Mouse (Mus musculus) embryonic fibroblast, embryonic 13.5 days (primary cell): ENCODE measurements around the gene Gm10721.
"Not testable (repeated sequence)": the region's sequence is repeated elsewhere in the genome, so short reads cannot be mapped to it uniquely, and the experiment has no call there.

Source experiments
- CTCF ChIP-seq: IDR thresholded peaks from 2 replicates; pipeline ENCODE4 v1.5.1; 2011; ENCODE audit warnings: mild to moderate bottlenecking, control low read depth, low read length, moderate library complexity, borderline replicate concordance; ENCODE audit not compliant: insufficient read depth
- POLR2A ChIP-seq: IDR thresholded peaks from 2 replicates; pipeline ENCODE4 v1.6.1; 2011; ENCODE audit warnings: low read depth, mild to moderate bottlenecking, control low read depth, low read length, moderate library complexity

- TF ChIP-seq POLR2A, CTCF: not testable (repeated sequence)
Observed at GRCm38 (mm10) chr9:3026741-3027140, 13.8 kb downstream of the Gm10721 start.
